Mouse (Mus musculus): ENCODE results near the gene Wipf3. TPM values are rescaled to one million over a fixed set of nuclear protein-coding genes. Genes with fewer than 3 reads are reported as not detected.
A peak's percentile ranks its signal among the peaks of the same experiment; 100 is the strongest.

The Wipf3 gene
- polyA plus RNA-seq, 1 experiment from 2014 or later: 0.83 TPM

GRCm38 (mm10) chr6:54412879-54413278 lies 16.5 kb upstream of the Wipf3 start:
- no peak overlapping the region for H3K4me2 ChIP-seq (replicated peaks; ENCODE audit: low read depth, low read length)
- no peaks in the 10 kb centered on the region for H3K27me3 ChIP-seq (ENCODE audit: control insufficient read depth, insufficient read depth, low read length)
- H3K9me3 ChIP-seq (ENCODE audit: control insufficient read depth, low read length): no peaks in the 10 kb centered on the region
- H3K9ac ChIP-seq (ENCODE audit: low read depth, low read length): no peak overlapping the region
- H3K27ac ChIP-seq (ENCODE audit: low read depth, low read length): no peak overlapping the region
- H3K4me3 ChIP-seq (ENCODE audit: low read depth, low read length): no peak overlapping the region
- no peak for ATAC-seq (ENCODE audit: low FRiP score)
- no peaks in the 10 kb centered on the region for H3K4me1 ChIP-seq (replicated peaks; ENCODE audit: control insufficient read depth, insufficient read depth, low read length)
- no peak for DNase-seq (ENCODE audit: low spot score)
- WGBS: 89% methylated on average over 7 of the region's 7 CpGs
- no peaks in the 10 kb centered on the region for H3K36me3 ChIP-seq (ENCODE audit: control insufficient read depth, insufficient read depth, low read length)

- DNase-seq (ENCODE audit: low spot score): no peak
- Histone ChIP-seq H3K4me2 (replicated peaks; ENCODE audit: low read depth, low read length) (no peak overlapping the region), H3K4me1 (replicated peaks; ENCODE audit: control insufficient read depth, insufficient read depth, low read length) (0 out of 2 replicates have a peak, but pooled peaks cover 5% of the 10 kb centered on the region), H3K9ac (ENCODE audit: low read depth, low read length) (no peak overlapping the region), H3K27me3 (ENCODE audit: control insufficient read depth, insufficient read depth, low read length) (peaks cover 13% of the 10 kb centered on the region), H3K9me3 (ENCODE audit: control insufficient read depth, low read length) (no peaks in the 10 kb centered on the region), H3K36me3 (ENCODE audit: control insufficient read depth, insufficient read depth, low read length) (no peaks in the 10 kb centered on the region), H3K27ac (ENCODE audit: low read depth, low read length) (no peak overlapping the region), H3K4me3 (ENCODE audit: low read depth, low read length) (no peak overlapping the region)
- no peak for ATAC-seq (ENCODE audit: low FRiP score)
- 83% methylated on average over 8 of the region's 8 CpGs for WGBS
Measured at GRCm38 (mm10) chr6:54425230-54425629, 4.2 kb upstream of the Wipf3 start.

DNA sequence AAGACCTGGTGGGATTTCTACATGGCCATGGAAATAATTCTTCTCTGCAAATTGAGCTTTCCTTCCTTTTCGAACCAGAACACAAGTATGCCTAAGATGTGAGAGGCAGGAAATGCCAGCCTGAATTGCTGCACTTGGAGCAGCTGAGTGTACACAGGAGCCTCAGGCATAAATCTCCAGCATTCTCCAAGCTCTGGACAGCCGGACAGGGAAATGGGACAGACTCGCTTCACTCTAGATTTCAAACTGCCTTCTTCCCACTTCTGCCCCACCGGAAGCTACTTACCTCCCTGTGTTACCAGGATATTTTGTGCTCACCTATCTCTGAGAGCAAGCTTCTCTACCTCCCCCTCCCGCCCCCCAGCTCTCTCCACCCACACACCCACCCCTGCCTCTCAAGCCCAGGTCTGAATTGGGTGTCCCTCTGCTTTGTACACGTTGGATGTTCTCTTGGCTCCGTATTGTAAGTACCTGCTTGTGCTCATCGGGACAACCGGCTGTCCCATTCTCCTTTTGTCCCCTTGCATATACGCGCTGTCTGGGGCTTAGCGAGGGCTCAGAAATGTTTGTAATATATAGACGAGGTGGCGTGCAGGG lies 455 bp upstream of the Wipf3 start:
- WGBS: 14% methylated on average over 14 of the region's 14 CpGs
- ATAC-seq (ENCODE audit: low FRiP score): no peak
- DNase-seq (ENCODE audit: low spot score): peak; percentile 28
- Histone ChIP-seq H3K4me3 (ENCODE audit: low read depth, low read length) (peak overlapping the region; percentile 54), H3K9ac (ENCODE audit: low read depth, low read length) (peak overlapping the region; percentile 61), H3K4me1 (replicated peaks; ENCODE audit: control insufficient read depth, insufficient read depth, low read length) (0 out of 2 replicates have a peak, but pooled peaks cover 5% of the 10 kb centered on the region), H3K36me3 (ENCODE audit: control insufficient read depth, insufficient read depth, low read length) (no peaks in the 10 kb centered on the region), H3K4me2 (replicated peaks; ENCODE audit: low read depth, low read length) (peak overlapping the region; percentile 96), H3K27ac (ENCODE audit: low read depth, low read length) (no peak overlapping the region), H3K27me3 (ENCODE audit: control insufficient read depth, insufficient read depth, low read length) (peaks cover 25% of the 10 kb centered on the region), H3K9me3 (ENCODE audit: control insufficient read depth, low read length) (no peaks in the 10 kb centered on the region)

DNA sequence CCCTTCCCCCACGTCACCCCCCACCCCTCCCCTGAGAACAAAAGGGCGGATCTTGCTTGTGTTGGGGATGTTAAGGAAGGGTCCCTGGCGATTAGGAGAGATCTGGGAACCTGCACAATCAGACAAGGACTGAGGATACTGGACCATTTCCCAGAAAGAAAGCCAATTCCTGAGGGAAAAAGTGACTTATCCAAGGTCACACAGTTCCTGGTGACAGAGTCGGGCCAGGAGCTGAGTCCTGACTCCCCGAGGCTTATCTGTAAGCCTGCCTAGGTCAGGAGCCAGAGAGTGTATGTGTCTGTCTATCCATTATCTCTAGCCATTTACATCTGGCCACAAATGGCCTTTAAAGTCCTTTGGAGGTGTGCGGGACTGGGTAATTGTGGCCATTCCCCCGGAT lies 818 bp downstream of the Wipf3 start:
- H3K9me3 ChIP-seq (ENCODE audit: control insufficient read depth, low read length): no peaks in the 10 kb centered on the region
- H3K4me1 ChIP-seq (replicated peaks; ENCODE audit: control insufficient read depth, insufficient read depth, low read length): 0 out of 2 replicates have a peak, but pooled peaks cover 5% of the 10 kb centered on the region
- H3K27ac ChIP-seq (ENCODE audit: low read depth, low read length): no peak overlapping the region
- no peaks in the 10 kb centered on the region for H3K36me3 ChIP-seq (ENCODE audit: control insufficient read depth, insufficient read depth, low read length)
- WGBS: 41% methylated on average over 7 of the region's 7 CpGs
- DNase-seq (ENCODE audit: low spot score) (no peak), ATAC-seq (ENCODE audit: low FRiP score) (no peak)
- H3K4me3 ChIP-seq (ENCODE audit: low read depth, low read length): peak overlapping the region; percentile 54
- peak overlapping the region; percentile 61 for H3K9ac ChIP-seq (ENCODE audit: low read depth, low read length)
- peaks cover 25% of the 10 kb centered on the region for H3K27me3 ChIP-seq (ENCODE audit: control insufficient read depth, insufficient read depth, low read length)
- peak overlapping the region; percentile 96 for H3K4me2 ChIP-seq (replicated peaks; ENCODE audit: low read depth, low read length)

DNA sequence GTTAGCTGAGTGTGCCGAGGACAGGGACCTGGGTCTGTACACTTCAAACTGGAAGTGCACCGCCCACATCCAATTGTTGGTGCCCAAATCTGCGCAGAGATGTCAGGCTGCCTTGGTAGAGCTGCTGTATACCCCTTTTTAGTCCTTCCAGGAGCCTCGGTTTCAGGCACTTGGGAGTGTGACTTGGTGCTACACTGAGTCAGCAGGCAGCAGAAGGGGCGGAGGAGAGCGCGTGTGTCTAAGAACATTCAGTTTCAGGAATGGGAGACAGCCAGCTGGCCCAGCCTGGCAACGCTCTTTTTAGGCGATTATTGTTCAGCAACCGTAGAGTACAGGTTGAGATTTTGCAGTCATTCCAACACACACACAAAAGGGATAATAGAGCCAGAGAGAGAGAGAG lies 2.4 kb downstream of the Wipf3 start:
- ATAC-seq (ENCODE audit: low FRiP score): no peak
- Histone ChIP-seq H3K4me1 (replicated peaks; ENCODE audit: control insufficient read depth, insufficient read depth, low read length) (0 out of 2 replicates have a peak, but pooled peaks cover 5% of the 10 kb centered on the region), H3K9me3 (ENCODE audit: control insufficient read depth, low read length) (no peaks in the 10 kb centered on the region), H3K36me3 (ENCODE audit: control insufficient read depth, insufficient read depth, low read length) (no peaks in the 10 kb centered on the region), H3K27ac (ENCODE audit: low read depth, low read length) (no peak overlapping the region), H3K4me2 (replicated peaks; ENCODE audit: low read depth, low read length) (no peak overlapping the region), H3K4me3 (ENCODE audit: low read depth, low read length) (no peak overlapping the region), H3K27me3 (ENCODE audit: control insufficient read depth, insufficient read depth, low read length) (peaks cover 25% of the 10 kb centered on the region), H3K9ac (ENCODE audit: low read depth, low read length) (no peak overlapping the region)
- 66% methylated on average over 10 of the region's 10 CpGs for WGBS
- no peak for DNase-seq (ENCODE audit: low spot score)

- Histone ChIP-seq H3K27ac (ENCODE audit: low read depth, low read length) (no peak overlapping the region), H3K4me2 (replicated peaks; ENCODE audit: low read depth, low read length) (no peak overlapping the region), H3K4me1 (replicated peaks; ENCODE audit: control insufficient read depth, insufficient read depth, low read length) (0 out of 2 replicates have a peak, but pooled peaks cover 5% of the 10 kb centered on the region), H3K9me3 (ENCODE audit: control insufficient read depth, low read length) (no peaks in the 10 kb centered on the region), H3K4me3 (ENCODE audit: low read depth, low read length) (no peak overlapping the region), H3K27me3 (ENCODE audit: control insufficient read depth, insufficient read depth, low read length) (peaks cover 25% of the 10 kb centered on the region), H3K9ac (ENCODE audit: low read depth, low read length) (no peak overlapping the region), H3K36me3 (ENCODE audit: control insufficient read depth, insufficient read depth, low read length) (no peaks in the 10 kb centered on the region)
- ATAC-seq (ENCODE audit: low FRiP score) (no peak), DNase-seq (ENCODE audit: low spot score) (no peak)
- 87% methylated on average over 9 of the region's 9 CpGs for WGBS
Measured at GRCm38 (mm10) chr6:54432191-54432590, 2.8 kb downstream of the Wipf3 start.

DNA sequence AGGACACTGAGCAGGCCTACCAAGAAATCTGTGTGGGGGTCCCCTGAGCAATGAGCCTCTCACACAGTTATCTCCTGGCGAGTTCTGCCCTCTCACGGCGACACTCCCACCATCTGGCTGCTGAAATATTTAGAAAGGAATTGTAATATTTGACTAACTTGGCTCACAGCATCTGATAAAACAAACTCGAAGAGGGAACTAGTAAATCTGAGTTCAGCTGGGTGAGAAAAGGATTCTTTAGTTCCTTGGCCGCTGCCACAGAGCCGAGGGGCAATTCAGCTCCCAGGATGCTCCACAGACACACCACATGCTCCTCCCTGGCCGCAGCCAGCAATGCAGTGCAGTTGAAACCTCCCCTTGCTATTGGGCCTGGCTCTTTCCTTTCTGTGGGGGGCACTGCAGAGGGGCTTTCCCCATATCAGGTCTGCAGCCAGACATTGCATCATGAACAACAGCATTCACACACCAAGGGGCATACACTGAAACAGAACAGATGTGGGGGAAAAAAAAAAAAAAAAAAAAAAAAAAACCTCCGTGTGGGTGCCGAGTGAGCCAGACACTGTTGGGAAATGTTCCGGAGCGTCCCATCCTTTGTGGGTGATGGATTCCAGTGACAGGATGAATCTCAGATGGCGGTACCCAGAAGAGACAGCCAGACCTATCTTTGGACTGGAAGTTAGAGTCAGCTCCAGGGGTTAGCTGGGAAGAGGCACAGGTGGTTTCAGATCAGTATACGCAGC lies 3.6 kb downstream of the Wipf3 start:
- no peak for ATAC-seq (ENCODE audit: low FRiP score)
- H3K27ac ChIP-seq (ENCODE audit: low read depth, low read length): no peak overlapping the region
- WGBS: 71% methylated on average over 13 of the region's 13 CpGs
- no peaks in the 10 kb centered on the region for H3K36me3 ChIP-seq (ENCODE audit: control insufficient read depth, insufficient read depth, low read length)
- 0 out of 2 replicates have a peak, but pooled peaks cover 5% of the 10 kb centered on the region for H3K4me1 ChIP-seq (replicated peaks; ENCODE audit: control insufficient read depth, insufficient read depth, low read length)
- no peak overlapping the region for H3K4me3 ChIP-seq (ENCODE audit: low read depth, low read length)
- H3K9ac ChIP-seq (ENCODE audit: low read depth, low read length): no peak overlapping the region
- no peak overlapping the region for H3K4me2 ChIP-seq (replicated peaks; ENCODE audit: low read depth, low read length)
- H3K27me3 ChIP-seq (ENCODE audit: control insufficient read depth, insufficient read depth, low read length): peaks cover 25% of the 10 kb centered on the region
- H3K9me3 ChIP-seq (ENCODE audit: control insufficient read depth, low read length): no peaks in the 10 kb centered on the region
- DNase-seq (ENCODE audit: low spot score): no peak

DNA sequence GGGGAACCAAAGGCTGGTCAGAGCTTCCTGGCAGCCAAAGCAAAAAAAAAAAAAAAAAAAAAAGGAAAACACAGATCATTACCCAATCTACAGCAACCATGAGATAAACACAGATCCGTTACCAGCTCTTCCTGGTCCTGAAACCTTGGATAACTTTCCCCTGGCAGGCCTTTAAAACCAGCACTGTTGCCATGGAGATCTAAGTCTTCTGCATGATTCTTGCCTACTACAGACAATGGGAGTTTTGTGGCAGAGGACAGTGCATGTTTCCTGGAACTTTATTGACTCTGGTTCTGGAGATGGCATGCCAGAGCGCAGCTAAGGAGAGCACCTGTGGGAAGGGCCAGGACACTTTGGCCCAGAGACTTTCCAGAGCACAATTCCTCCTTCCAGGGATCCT lies 4.8 kb downstream of the Wipf3 start:
- Histone ChIP-seq H3K4me3 (ENCODE audit: low read depth, low read length) (no peak overlapping the region), H3K4me2 (replicated peaks; ENCODE audit: low read depth, low read length) (no peak overlapping the region), H3K27me3 (ENCODE audit: control insufficient read depth, insufficient read depth, low read length) (peaks cover 19% of the 10 kb centered on the region), H3K36me3 (ENCODE audit: control insufficient read depth, insufficient read depth, low read length) (no peaks in the 10 kb centered on the region), H3K4me1 (replicated peaks; ENCODE audit: control insufficient read depth, insufficient read depth, low read length) (0 out of 2 replicates have a peak, but pooled peaks cover 3% of the 10 kb centered on the region), H3K9me3 (ENCODE audit: control insufficient read depth, low read length) (no peaks in the 10 kb centered on the region), H3K27ac (ENCODE audit: low read depth, low read length) (no peak overlapping the region), H3K9ac (ENCODE audit: low read depth, low read length) (no peak overlapping the region)
- ATAC-seq (ENCODE audit: low FRiP score) (no peak), DNase-seq (ENCODE audit: low spot score) (no peak)
- 44% methylated on average over 2 of the region's 2 CpGs for WGBS

GRCm38 (mm10) chr6:54435663-54436062 lies 6.3 kb downstream of the Wipf3 start:
- Histone ChIP-seq H3K4me2 (replicated peaks; ENCODE audit: low read depth, low read length) (no peak overlapping the region), H3K9ac (ENCODE audit: low read depth, low read length) (no peak overlapping the region), H3K9me3 (ENCODE audit: control insufficient read depth, low read length) (no peaks in the 10 kb centered on the region), H3K27me3 (ENCODE audit: control insufficient read depth, insufficient read depth, low read length) (peaks cover 7% of the 10 kb centered on the region), H3K36me3 (ENCODE audit: control insufficient read depth, insufficient read depth, low read length) (no peaks in the 10 kb centered on the region), H3K27ac (ENCODE audit: low read depth, low read length) (no peak overlapping the region), H3K4me1 (replicated peaks; ENCODE audit: control insufficient read depth, insufficient read depth, low read length) (no peaks in the 10 kb centered on the region), H3K4me3 (ENCODE audit: low read depth, low read length) (no peak overlapping the region)
- 46% methylated on average over 7 of the region's 7 CpGs for WGBS
- no peak for ATAC-seq (ENCODE audit: low FRiP score)
- no peak for DNase-seq (ENCODE audit: low spot score)

All from hindbrain, embryonic 11.5 days (tissue).